In genomic region chr6:136554774-136555522, GRCm38 (mm10) we compare ENCODE assay signal across 8 mouse cellular contexts. TPM values are rescaled to one million over a fixed set of nuclear protein-coding genes. Genes with fewer than 3 reads are reported as not detected.
DNase-seq lines count a peak whose midpoint lies in the region; ATAC-seq and TF ChIP-seq lines count a peak whose summit lies in the region.

No protein-coding gene starts in this region.

- H3K4me3 ChIP-seq in neural tube, embryonic 11.5 days (ENCODE audit: low read depth, low read length), result no peak overlapping the region
- H3K4me3 ChIP-seq in heart, embryonic 11.5 days (ENCODE audit: low read depth, low read length), result no peak overlapping the region
- H3K4me3 ChIP-seq in limb, embryonic 13.5 days, result no peak overlapping the region
- no peak overlapping the region for H3K4me3 ChIP-seq in midbrain, postnatal 0 days (ENCODE audit: low read depth, low read length)

- no peaks in the 10 kb centered on the region for H3K9me3 ChIP-seq in neural tube, embryonic 11.5 days (ENCODE audit: control insufficient read depth, low read length)
- no peaks in the 10 kb centered on the region for H3K9me3 ChIP-seq in heart, embryonic 11.5 days (replicated peaks; ENCODE audit: control insufficient read depth, low read length)
- H3K9me3 ChIP-seq in limb, embryonic 13.5 days, result no peaks in the 10 kb centered on the region
- no peaks in the 10 kb centered on the region for H3K9me3 ChIP-seq in midbrain, postnatal 0 days (ENCODE audit: low read length)

- H3K4me2 ChIP-seq in neural tube, embryonic 11.5 days (ENCODE audit: low read depth), result no peak overlapping the region
- H3K4me2 ChIP-seq in heart, embryonic 11.5 days, result 0 out of 2 replicates have a peak overlapping the region, but pooled peaks have one; percentile 2
- H3K4me2 ChIP-seq in limb, embryonic 13.5 days (replicated peaks), result no peak overlapping the region
- H3K4me2 ChIP-seq in midbrain, postnatal 0 days (ENCODE audit: low read depth, low read length, poor library complexity, severe bottlenecking), result no peak overlapping the region

- H3K36me3 ChIP-seq in neural tube, embryonic 11.5 days (ENCODE audit: control insufficient read depth, insufficient read depth, low read length), result peaks cover under 1% of the 10 kb centered on the region; the same call in 1 of the 2 replicates
- H3K36me3 ChIP-seq in heart, embryonic 11.5 days (ENCODE audit: control insufficient read depth, insufficient read depth, low read length), result peaks cover 6% of the 10 kb centered on the region
- H3K36me3 ChIP-seq in limb, embryonic 13.5 days, result peaks cover 21% of the 10 kb centered on the region
- peaks cover 3% of the 10 kb centered on the region for H3K36me3 ChIP-seq in midbrain, postnatal 0 days (ENCODE audit: insufficient read depth, low read length)

- H3K9ac ChIP-seq in neural tube, embryonic 11.5 days (ENCODE audit: low read length), result no peak overlapping the region
- no peak overlapping the region for H3K9ac ChIP-seq in heart, embryonic 11.5 days (ENCODE audit: low read depth, low read length)
- no peak overlapping the region for H3K9ac ChIP-seq in limb, embryonic 13.5 days
- no peak overlapping the region for H3K9ac ChIP-seq in midbrain, postnatal 0 days (replicated peaks; ENCODE audit: low read length, poor library complexity, severe bottlenecking)

- no peaks in the 10 kb centered on the region for H3K27me3 ChIP-seq in neural tube, embryonic 11.5 days (ENCODE audit: control insufficient read depth, insufficient read depth, low read length)
- H3K27me3 ChIP-seq in heart, embryonic 11.5 days (ENCODE audit: control insufficient read depth, insufficient read depth, low read length), result no peaks in the 10 kb centered on the region
- H3K27me3 ChIP-seq in limb, embryonic 13.5 days, result no peaks in the 10 kb centered on the region
- H3K27me3 ChIP-seq in midbrain, postnatal 0 days (ENCODE audit: insufficient read depth, low read length), result no peaks in the 10 kb centered on the region

- ATAC-seq in neural tube, embryonic 11.5 days (ENCODE audit: insufficient read depth, low FRiP score, low TSS enrichment), result no peak; the same call in 1 of the 2 replicates
- no peak for ATAC-seq in heart, embryonic 11.5 days (replicated peaks; ENCODE audit: insufficient number of reproducible peaks, low FRiP score, low TSS enrichment)
- no peak for ATAC-seq in limb, embryonic 13.5 days (ENCODE audit: low FRiP score, low read depth)
- no peak for ATAC-seq in midbrain, postnatal 0 days (ENCODE audit: low FRiP score)

- DNase-seq in neural tube, embryonic 11.5 days (ENCODE audit: low spot score), result peak; percentile 45
- DNase-seq in neural tube, embryonic 10.5 days (ENCODE audit: extremely low spot score, low spot score), result no peak
- DNase-seq in adrenal gland, postnatal 25 days, result peak; percentile 24
- peak; percentile 78 for DNase-seq in midbrain, postnatal 0 days (ENCODE audit: low spot score)
- DNase-seq in frontal cortex, adult 2 months (ENCODE audit: extremely low spot score in 1 of 2, low spot score in 1 of 2), result no peak
- DNase-seq in right cerebral cortex, postnatal 14 days, result no peak

- no peak overlapping the region for H3K27ac ChIP-seq in neural tube, embryonic 11.5 days (ENCODE audit: low read depth, low read length)
- H3K27ac ChIP-seq in heart, embryonic 11.5 days (ENCODE audit: low read depth, low read length), result peak overlapping the region; percentile 82
- H3K27ac ChIP-seq in limb, embryonic 13.5 days, result peak overlapping the region; percentile 70
- H3K27ac ChIP-seq in midbrain, postnatal 0 days (ENCODE audit: low read depth, low read length), result peak overlapping the region; percentile 65

- WGBS in neural tube, embryonic 11.5 days, result 89% methylated on average over 7 of the region's 7 CpGs
- WGBS in heart, embryonic 11.5 days (ENCODE audit: insufficient replicate concordance), result 77% methylated on average over 7 of the region's 7 CpGs
- 81% methylated on average over 7 of the region's 7 CpGs for WGBS in limb, embryonic 13.5 days
- 74% methylated on average over 7 of the region's 7 CpGs for WGBS in midbrain, postnatal 0 days

- no peak for TF ChIP-seq CTCF in midbrain, postnatal 0 days (IDR thresholded peaks at IDR 0.05)

- no peaks in the 10 kb centered on the region; the same call in 1 of the 2 replicates for H3K4me1 ChIP-seq in neural tube, embryonic 11.5 days (ENCODE audit: control insufficient read depth, insufficient read depth, low read length)
- H3K4me1 ChIP-seq in heart, embryonic 11.5 days (ENCODE audit: control insufficient read depth, insufficient read depth, low read length), result no peaks in the 10 kb centered on the region
- peaks cover 21% of the 10 kb centered on the region; the same call in 1 of the 2 replicates for H3K4me1 ChIP-seq in limb, embryonic 13.5 days
- no peaks in the 10 kb centered on the region for H3K4me1 ChIP-seq in midbrain, postnatal 0 days (ENCODE audit: insufficient read depth, low read length)

RNA-seq across cellular contexts. Expression of gene Atf7ip, which starts 49.0 kb away (rescaled TPM):
- 51.1 and 56.4 TPM in 2 replicates for polyA plus RNA-seq in neural tube, embryonic 11.5 days (2014; fragmentation: Nextera tagmentation; extraction: Ambion mirVana)
- total RNA-seq in adrenal gland, postnatal 25 days (2021), result 84.0 and 117 TPM in 2 replicates
- 43.1 and 49.7 TPM in 2 replicates for polyA plus RNA-seq in heart, embryonic 11.5 days (2014; fragmentation: Nextera tagmentation; extraction: Ambion mirVana)
- polyA plus RNA-seq in limb, embryonic 13.5 days (2015; fragmentation: Nextera tagmentation; extraction: Ambion mirVana), result 40.4 and 42.2 TPM in 2 replicates
- 43.1 and 55.2 TPM in 2 replicates for total RNA-seq in midbrain, postnatal 0 days (2014; rRNA removed)
- polyA plus RNA-seq in midbrain, postnatal 0 days (2015; fragmentation: Nextera tagmentation; extraction: Ambion mirVana), result 18.9 and 28.7 TPM in 2 replicates
- 42.8 and 49.5 TPM in 2 replicates for polyA plus RNA-seq in frontal cortex, adult 2 months (2012; rRNA removed)

Comparison
In these comparisons a context has a peak if more than half of its experiments do, and no peak if none do; other contexts are left out.
1. DNase-seq: peak in neural tube, embryonic 11.5 days (single experiment), adrenal gland, postnatal 25 days (single experiment) and midbrain, postnatal 0 days (single experiment); none in neural tube, embryonic 10.5 days (single experiment), frontal cortex, adult 2 months (0 of 2) and right cerebral cortex, postnatal 14 days (single experiment).